Mouse (Mus musculus) embryonic fibroblast, embryonic 13.5 days (primary cell): ENCODE measurements around the gene Tmem60. TPM values are rescaled to one million over a fixed set of nuclear protein-coding genes. Genes with fewer than 3 reads are reported as not detected.

Experiments
- H3K27ac ChIP-seq: 2 replicates; pipeline ENCODE4 v1.5.1; 2012; ENCODE audit warnings: low read length, control low read depth, inconsistent platforms; ENCODE audit not compliant: insufficient read depth
- H3K4me1 ChIP-seq: 2 replicates; pipeline ENCODE4 v1.6.1; 2011; ENCODE audit warnings: low read length; ENCODE audit not compliant: control insufficient read depth, insufficient read depth
- H3K4me3 ChIP-seq: 2 replicates; pipeline ENCODE4 v1.5.1; 2011; ENCODE audit warnings: mild to moderate bottlenecking, control low read depth, low read length; ENCODE audit not compliant: insufficient read depth
- CTCF ChIP-seq: IDR thresholded peaks from 2 replicates; pipeline ENCODE4 v1.5.1; 2011; ENCODE audit warnings: mild to moderate bottlenecking, control low read depth, low read length, moderate library complexity, borderline replicate concordance; ENCODE audit not compliant: insufficient read depth
- POLR2A ChIP-seq: IDR thresholded peaks from 2 replicates; pipeline ENCODE4 v1.6.1; 2011; ENCODE audit warnings: low read depth, mild to moderate bottlenecking, control low read depth, low read length, moderate library complexity
- polyA plus RNA-seq: library from polyadenylated mRNA; stranded (reverse); fragments of >200 nt; gene quantifications from 2 replicates; pipeline ENCODE4 v1.2.4, GENCODE M21; 2011; ENCODE audit warnings: low read depth; ENCODE audit not compliant: missing spikeins, insufficient read length

The Tmem60 gene
- polyA plus RNA-seq, 1 experiment = 27.1 TPM

DNA sequence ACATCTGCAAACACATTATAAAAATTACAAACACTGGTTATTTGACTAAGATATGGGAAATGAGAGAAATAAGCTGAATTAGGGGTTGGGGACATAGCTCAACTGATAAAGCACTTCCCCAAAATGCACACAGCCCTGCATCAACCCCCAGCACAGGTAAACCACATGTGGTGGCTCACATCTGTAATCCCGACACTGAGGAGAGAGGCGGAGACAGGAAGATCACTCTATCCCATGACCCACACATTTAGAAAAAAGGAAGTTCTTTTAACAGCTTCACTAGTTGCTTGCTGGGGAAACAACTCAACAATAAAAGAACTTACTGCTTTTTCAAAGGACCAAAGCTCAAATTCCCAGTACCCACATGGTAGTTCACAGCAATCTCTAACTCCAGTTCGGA, 50.6 kb downstream of the Tmem60 start:
- Histone ChIP-seq H3K4me3 (no peak overlapping the region), H3K4me1 (peaks cover 5% of the 10 kb centered on the region; the same call in 1 of the 2 replicates), H3K27ac (no peak overlapping the region)
- no peak for TF ChIP-seq POLR2A
- no peak for TF ChIP-seq CTCF

DNA sequence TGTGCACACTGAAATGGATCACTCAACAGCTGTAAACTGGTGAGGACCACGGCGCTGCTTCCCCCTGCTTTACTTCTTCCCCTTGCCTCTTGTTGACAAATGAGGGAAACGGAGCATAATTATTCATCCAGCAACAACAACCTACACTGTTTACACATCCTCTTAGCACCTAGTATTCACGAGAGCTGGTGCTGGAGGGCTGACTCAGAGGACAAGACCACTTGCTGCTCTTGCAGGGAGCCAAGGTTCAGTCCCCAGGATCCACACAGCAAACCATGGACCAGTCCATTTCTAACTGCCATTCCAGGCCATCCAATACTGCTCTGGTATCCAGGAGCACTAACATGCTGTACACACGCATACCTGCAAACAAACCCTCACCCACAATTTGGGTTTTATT, 53.9 kb downstream of the Tmem60 start:
- H3K4me3 ChIP-seq = no peak overlapping the region
- TF ChIP-seq POLR2A = no peak
- no peak for TF ChIP-seq CTCF
- H3K27ac ChIP-seq = no peak overlapping the region
- H3K4me1 ChIP-seq = peaks cover 2% of the 10 kb centered on the region; the same call in 1 of the 2 replicates

Other genes with a start within 250 kb of the Tmem60 start
- gene Phtf2, start 67 bp upstream of the Tmem60 start, polyA plus RNA-seq = 10.1 and 10.2 TPM in 2 replicates
- gene Rsbn1l, start 74.2 kb downstream of the Tmem60 start, polyA plus RNA-seq = 8.8 and 9.3 TPM in 2 replicates
- gene Ptpn12, start 173.7 kb downstream of the Tmem60 start, polyA plus RNA-seq = 93.5 and 96.4 TPM in 2 replicates